Mouse (Mus musculus) forebrain, embryonic 14.5 days (tissue): Measurements from ENCODE around the gene Prss53. TPM values are rescaled to one million over a fixed set of nuclear protein-coding genes. Genes with fewer than 3 reads are reported as not detected.

ENCODE experiments used
- ATAC-seq: fragments of 200-750 bp; cut with Nextera tagmentation; 2 replicates; pipeline ENCODE4 v1.8.0; 2017; ENCODE audit warnings: mild to moderate bottlenecking, moderate library complexity
- DNase-seq: peaks from one replicate; pipeline ENCODE4 v3.0.0-alpha.2; 2015; ENCODE audit warnings: low spot score
- H3K27ac ChIP-seq: fragments of 300-500 bp; sonication (generic); 2 replicates; pipeline ENCODE4 v1.5.1; 2014; ENCODE audit warnings: low read depth, mild to moderate bottlenecking, control low read depth, low read length, moderate library complexity
- H3K27me3 ChIP-seq: fragments of 300-500 bp; sonication (generic); replicated peaks from 2 replicates; pipeline ENCODE4 v1.6.1; 2014; ENCODE audit warnings: low read length, control low read depth, mixed read lengths; ENCODE audit not compliant: control insufficient read depth, insufficient read depth
- H3K36me3 ChIP-seq: fragments of 300-500 bp; sonication (generic); 2 replicates; pipeline ENCODE4 v1.6.1; 2014; ENCODE audit warnings: low read length, control low read depth; ENCODE audit not compliant: control insufficient read depth, insufficient read depth
- H3K4me1 ChIP-seq: fragments of 300-500 bp; sonication (generic); 2 replicates; pipeline ENCODE4 v1.6.1; 2014; ENCODE audit warnings: antibody characterized with exemption, low read length, control low read depth; ENCODE audit not compliant: control insufficient read depth, insufficient read depth
- H3K4me2 ChIP-seq: fragments of 300-500 bp; sonication (generic); 2 replicates; pipeline ENCODE4 v1.6.1; 2014; ENCODE audit warnings: mild to moderate bottlenecking, control low read depth, low read length
- H3K4me3 ChIP-seq: fragments of 300-500 bp; sonication (generic); 2 replicates; pipeline ENCODE4 v1.5.1; 2014; ENCODE audit warnings: low read depth, low read length, control low read depth
- H3K9ac ChIP-seq: fragments of 300-500 bp; sonication (generic); 2 replicates; pipeline ENCODE4 v1.6.1; 2014; ENCODE audit warnings: mild to moderate bottlenecking, low read length, control low read depth, moderate library complexity
- H3K9me3 ChIP-seq: fragments of 300-500 bp; sonication (generic); replicated peaks from 2 replicates; pipeline ENCODE4 v1.6.1; 2016; ENCODE audit warnings: low read length, control low read depth, mixed read lengths; ENCODE audit not compliant: control insufficient read depth
- WGBS: fragments of 180-500 bp; shearing (Covaris S2); extraction: QIAGEN DNeasy Blood & Tissue Kit; methylation state at CpG from one replicate; pipeline ENCODE4 v1.1.7; 2014; 5-methylcytosine and 5-hydroxymethylcytosine counted together
- polyA plus RNA-seq: library from polyadenylated mRNA; unstranded; fragments of >200 nt; fragmentation: Nextera tagmentation; extraction: Ambion mirVana; gene quantifications from 2 replicates; pipeline ENCODE4 v1.2.1, GENCODE M21; 2014

The Prss53 gene
- 0.61 and 0.63 TPM in 2 replicates for polyA plus RNA-seq

DNA sequence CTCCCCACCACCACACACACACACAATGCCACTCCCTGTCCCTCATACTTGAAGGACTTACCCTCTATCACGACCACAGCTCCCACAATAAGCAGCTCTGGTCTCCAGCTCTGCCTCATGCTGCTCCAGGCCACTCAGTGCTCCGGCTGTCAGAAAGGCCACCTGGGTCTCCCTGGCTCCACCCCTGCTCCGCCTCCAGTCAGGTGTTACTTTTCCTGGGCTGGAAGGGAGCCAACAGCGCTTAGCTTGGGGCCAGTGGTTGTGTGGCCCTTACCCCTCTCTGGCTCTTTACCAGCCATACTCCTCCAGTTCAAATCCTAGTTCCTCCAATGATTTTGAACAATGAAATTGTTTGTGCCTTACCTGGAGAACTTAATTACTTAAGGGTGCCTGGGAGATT is at the start of gene Prss53:
Gene Prss53, minus strand, starts transcription at position 173 of the 400 bp plus-strand sequence.
- Histone ChIP-seq H3K9ac (no peak within 1 kb of the TSS), H3K27ac (no peak within 1 kb of the TSS), H3K9me3 (no peaks in the 10 kb centered on the region), H3K4me1 (peaks cover 7% of the 10 kb centered on the region), H3K27me3 (no peaks in the 10 kb centered on the region), H3K36me3 (peaks cover 58% of the 10 kb centered on the region), H3K4me3 (no peak within 1 kb of the TSS), H3K4me2 (no peak within 1 kb of the TSS)
- no peak for DNase-seq
- WGBS = 34% methylated on average over 4 of the region's 4 CpGs
- no peak for ATAC-seq

GRCm38 (mm10) chr7:127936216-127936884 is 45.6 kb upstream of the Prss53 start:
- Histone ChIP-seq H3K9ac (peak overlapping the region; percentile 84), H3K36me3 (no peaks in the 10 kb centered on the region), H3K27me3 (no peaks in the 10 kb centered on the region), H3K9me3 (no peaks in the 10 kb centered on the region), H3K4me2 (peak overlapping the region; percentile 98), H3K27ac (no peak overlapping the region), H3K4me1 (peaks cover 8% of the 10 kb centered on the region), H3K4me3 (peak overlapping the region; percentile 74)
- 58% methylated on average over 18 of the region's 18 CpGs for WGBS
- ATAC-seq = no peak
- DNase-seq = no peak

DNA sequence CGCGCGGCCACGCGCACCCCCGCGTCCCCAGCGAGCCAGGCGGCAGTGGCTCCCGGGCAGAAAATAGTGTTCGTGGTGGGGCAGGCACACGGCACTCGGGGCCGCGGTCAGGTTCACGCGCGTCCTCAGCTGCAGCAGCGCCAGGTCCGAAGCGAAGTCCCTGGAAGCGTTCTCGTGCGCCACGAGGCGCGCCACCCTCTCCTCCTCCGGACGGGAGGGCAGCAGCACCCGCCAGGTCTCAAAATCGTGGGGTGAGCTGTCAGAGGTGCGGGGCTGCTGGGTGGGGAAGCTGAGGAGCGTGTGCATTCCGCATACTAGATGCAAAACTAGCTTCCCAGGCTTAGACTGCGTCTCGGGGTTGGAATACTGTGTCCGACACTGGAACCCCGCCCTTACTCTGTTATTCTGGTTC is 45.0 kb upstream of the Prss53 start:
- ATAC-seq = no peak; the same call in 1 of the 2 replicates
- H3K27ac ChIP-seq = peak overlapping the region; percentile 44; the same call in 1 of the 2 replicates
- H3K4me1 ChIP-seq = peaks cover 8% of the 10 kb centered on the region
- peak overlapping the region; percentile 84 for H3K9ac ChIP-seq
- H3K9me3 ChIP-seq = no peaks in the 10 kb centered on the region
- H3K27me3 ChIP-seq = no peaks in the 10 kb centered on the region
- peak overlapping the region; percentile 98 for H3K4me2 ChIP-seq
- DNase-seq = peak; percentile 24
- WGBS = 0% methylated on average over 29 of the region's 38 CpGs
- peak overlapping the region; percentile 74 for H3K4me3 ChIP-seq
- no peaks in the 10 kb centered on the region for H3K36me3 ChIP-seq

GRCm38 (mm10) chr7:127935028-127935722 is 44.4 kb upstream of the Prss53 start:
- Histone ChIP-seq H3K27me3 (no peaks in the 10 kb centered on the region; the same call in 1 of the 2 replicates), H3K4me2 (peak overlapping the region; percentile 98), H3K36me3 (no peaks in the 10 kb centered on the region), H3K4me1 (peaks cover 8% of the 10 kb centered on the region), H3K9ac (peak overlapping the region; percentile 84), H3K9me3 (no peaks in the 10 kb centered on the region), H3K4me3 (peak overlapping the region; percentile 74), H3K27ac (peak overlapping the region; percentile 44; the same call in 1 of the 2 replicates)
- ATAC-seq = peak; percentile 98
- peak; percentile 98 for DNase-seq
- WGBS = 7% methylated on average over 30 of the region's 32 CpGs

GRCm38 (mm10) chr7:127934075-127934474 is 43.3 kb upstream of the Prss53 start:
- no peak overlapping the region for H3K9ac ChIP-seq

DNA sequence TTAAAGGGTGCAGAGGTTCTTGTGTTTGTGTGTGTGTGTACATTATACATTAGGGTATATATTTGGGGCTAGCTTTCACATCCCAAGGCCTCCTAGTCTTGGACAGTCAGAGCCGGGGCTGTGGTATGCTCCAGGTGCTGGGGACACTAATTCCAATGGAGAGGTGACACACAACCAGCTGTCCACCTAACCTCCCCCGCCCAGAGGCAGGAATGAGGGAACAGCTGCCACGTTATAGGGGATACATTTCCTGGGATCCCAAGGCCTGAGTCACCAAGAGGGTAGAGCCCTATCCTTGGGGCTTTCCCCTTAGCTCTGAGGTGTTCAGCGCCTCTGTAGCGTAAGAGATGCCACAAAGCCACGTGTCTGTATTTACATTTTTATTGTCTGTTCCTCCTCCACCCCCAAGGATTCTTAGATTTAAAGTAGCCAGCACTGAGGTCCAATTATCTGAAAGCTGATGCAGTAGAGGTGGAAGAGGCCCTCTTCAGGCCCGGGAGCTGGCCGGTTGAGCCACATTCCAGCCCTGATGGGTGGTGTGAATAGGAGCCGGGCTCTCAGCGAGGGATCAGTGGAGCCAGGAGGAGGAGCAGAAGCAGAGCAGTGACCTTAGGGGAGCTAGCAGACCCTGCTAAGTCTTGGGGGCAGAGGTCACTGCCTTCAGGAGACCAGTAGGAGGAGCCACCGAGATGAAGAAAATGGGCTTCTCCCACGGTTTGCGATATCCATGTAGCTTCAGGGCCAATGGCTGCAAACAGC is 41.7 kb upstream of the Prss53 start:
- Histone ChIP-seq H3K9ac (no peak overlapping the region), H3K4me1 (peaks cover 8% of the 10 kb centered on the region), H3K9me3 (no peaks in the 10 kb centered on the region), H3K36me3 (no peaks in the 10 kb centered on the region), H3K27ac (no peak overlapping the region), H3K4me3 (no peak overlapping the region), H3K4me2 (no peak overlapping the region), H3K27me3 (no peaks in the 10 kb centered on the region; the same call in 1 of the 2 replicates)
- ATAC-seq = no peak
- no peak for DNase-seq
- WGBS = 16% methylated on average over 13 of the region's 13 CpGs

More at GRCm38 (mm10) chr7:127934075-127934474, 43.3 kb upstream of the Prss53 start:
- Histone ChIP-seq H3K27ac (no peak overlapping the region), H3K27me3 (no peaks in the 10 kb centered on the region; the same call in 1 of the 2 replicates), H3K36me3 (no peaks in the 10 kb centered on the region), H3K4me1 (peaks cover 8% of the 10 kb centered on the region), H3K4me2 (no peak overlapping the region), H3K4me3 (no peak overlapping the region), H3K9me3 (no peaks in the 10 kb centered on the region)
- 85% methylated on average over 5 of the region's 5 CpGs for WGBS
- no peak for ATAC-seq
- DNase-seq = no peak

- Histone ChIP-seq H3K4me3 (no peak overlapping the region), H3K27ac (no peak overlapping the region), H3K27me3 (no peaks in the 10 kb centered on the region; the same call in 1 of the 2 replicates), H3K9ac (no peak overlapping the region), H3K4me1 (peaks cover 8% of the 10 kb centered on the region), H3K4me2 (no peak overlapping the region), H3K9me3 (no peaks in the 10 kb centered on the region), H3K36me3 (peaks cover 3% of the 10 kb centered on the region; the same call in 1 of the 2 replicates)
- ATAC-seq (no peak), DNase-seq (no peak)
- WGBS = 32% methylated on average over 13 of the region's 13 CpGs
Observed at GRCm38 (mm10) chr7:127931351-127932135, 40.8 kb upstream of the Prss53 start.

- H3K36me3 ChIP-seq = peaks cover 10% of the 10 kb centered on the region
- H3K27me3 ChIP-seq = no peaks in the 10 kb centered on the region; the same call in 1 of the 2 replicates
- H3K4me3 ChIP-seq = no peak overlapping the region
- no peaks in the 10 kb centered on the region for H3K9me3 ChIP-seq
- H3K9ac ChIP-seq = no peak overlapping the region
- no peak for DNase-seq
- H3K4me2 ChIP-seq = no peak overlapping the region
- 0 out of 2 replicates have a peak, but pooled peaks cover 4% of the 10 kb centered on the region for H3K4me1 ChIP-seq
- 64% methylated on average over 5 of the region's 5 CpGs for WGBS
- ATAC-seq = no peak
- no peak overlapping the region for H3K27ac ChIP-seq
Observed at GRCm38 (mm10) chr7:127930636-127931035, 39.9 kb upstream of the Prss53 start.
